Mouse (Mus musculus) kidney, embryonic 14.5 days (tissue): Measurements from ENCODE around the gene Sik1. TPM values are rescaled to one million over a fixed set of nuclear protein-coding genes. Genes with fewer than 3 reads are reported as not detected.

Experiments
- ATAC-seq: fragments of 200-750 bp; cut with Nextera tagmentation; 2 replicates; pipeline ENCODE4 v1.8.0; 2017; ENCODE audit warnings: moderate number of reproducible peaks, mild to moderate bottlenecking, moderate TSS enrichment, moderate library complexity; ENCODE audit not compliant: low FRiP score, low TSS enrichment
- H3K27ac ChIP-seq: fragments of 300-500 bp; sonication (generic); 2 replicates; pipeline ENCODE4 v1.5.1; 2014; ENCODE audit warnings: low read depth, mild to moderate bottlenecking, low read length, moderate library complexity, mixed read lengths
- H3K27me3 ChIP-seq: fragments of 300-500 bp; sonication (generic); 2 replicates; pipeline ENCODE4 v1.6.1; 2014; ENCODE audit warnings: mild to moderate bottlenecking, low read length; ENCODE audit not compliant: control insufficient read depth, insufficient read depth
- H3K36me3 ChIP-seq: fragments of 300-500 bp; sonication (generic); 2 replicates; pipeline ENCODE4 v1.6.1; 2014; ENCODE audit warnings: low read length, mixed read lengths; ENCODE audit not compliant: control insufficient read depth, insufficient read depth
- H3K4me1 ChIP-seq: fragments of 300-500 bp; sonication (generic); 2 replicates; pipeline ENCODE4 v1.6.1; 2014; ENCODE audit warnings: low read length, mixed read lengths; ENCODE audit not compliant: control insufficient read depth, insufficient read depth
- H3K4me2 ChIP-seq: fragments of 300-500 bp; sonication (generic); replicated peaks from 2 replicates; pipeline ENCODE4 v1.6.1; 2014; ENCODE audit warnings: low read depth, mild to moderate bottlenecking, low read length
- H3K4me3 ChIP-seq: fragments of 300-500 bp; sonication (generic); 2 replicates; pipeline ENCODE4 v1.5.1; 2014; ENCODE audit warnings: mild to moderate bottlenecking, low read length
- H3K9ac ChIP-seq: fragments of 300-500 bp; sonication (generic); 2 replicates; pipeline ENCODE4 v1.6.1; 2014; ENCODE audit warnings: low read depth, mild to moderate bottlenecking, low read length, moderate library complexity
- H3K9me3 ChIP-seq: fragments of 300-500 bp; sonication (generic); 2 replicates; pipeline ENCODE4 v1.6.1; 2016; ENCODE audit warnings: low read length; ENCODE audit not compliant: control insufficient read depth
- WGBS: fragments of 180-500 bp; shearing (Covaris S2); extraction: QIAGEN DNeasy Blood & Tissue Kit; methylation state at CpG from one replicate; pipeline ENCODE4 v1.1.7; 2014; 5-methylcytosine and 5-hydroxymethylcytosine counted together
- polyA plus RNA-seq: library from polyadenylated mRNA; unstranded; fragments of >200 nt; fragmentation: Nextera tagmentation; extraction: Ambion mirVana; gene quantifications from 2 replicates; pipeline ENCODE4 v1.2.1, GENCODE M21; 2014

Sik1 gene
- polyA plus RNA-seq, 1 experiment from 2014 or later = 17.3 TPM

GRCm38 (mm10) chr17:31852782-31853447 lies 2.7 kb downstream of the Sik1 start:
- Histone ChIP-seq H3K36me3 (peaks cover 36% of the 10 kb centered on the region), H3K4me2 (peak overlapping the region; percentile 89), H3K4me1 (peaks cover 34% of the 10 kb centered on the region), H3K9me3 (no peaks in the 10 kb centered on the region), H3K27ac (peak overlapping the region; percentile 47; the same call in 1 of the 2 replicates), H3K27me3 (no peaks in the 10 kb centered on the region), H3K9ac (peak overlapping the region; percentile 45), H3K4me3 (peak overlapping the region; percentile 98; the same call in 1 of the 2 replicates)
- ATAC-seq = no peak
- WGBS = 51% methylated on average over 12 of the region's 12 CpGs

GRCm38 (mm10) chr17:31851816-31852476 lies 3.7 kb downstream of the Sik1 start:
- Histone ChIP-seq H3K9ac (no peak overlapping the region), H3K4me2 (no peak overlapping the region), H3K4me3 (no peak overlapping the region), H3K27me3 (no peaks in the 10 kb centered on the region), H3K27ac (no peak overlapping the region), H3K36me3 (peaks cover 46% of the 10 kb centered on the region), H3K9me3 (no peaks in the 10 kb centered on the region), H3K4me1 (peaks cover 27% of the 10 kb centered on the region)
- no peak for ATAC-seq
- WGBS = 93% methylated on average over 6 of the region's 6 CpGs

GRCm38 (mm10) chr17:31850457-31850980 lies 5.1 kb downstream of the Sik1 start:
- H3K27me3 ChIP-seq = no peaks in the 10 kb centered on the region
- no peak overlapping the region for H3K4me2 ChIP-seq
- ATAC-seq = no peak
- no peak overlapping the region for H3K9ac ChIP-seq
- no peak overlapping the region for H3K4me3 ChIP-seq
- peaks cover 21% of the 10 kb centered on the region; the same call in 1 of the 2 replicates for H3K4me1 ChIP-seq
- no peaks in the 10 kb centered on the region for H3K9me3 ChIP-seq
- whole genome bisulfite sequencing = 90% methylated on average over 17 of the region's 17 CpGs
- peaks cover 60% of the 10 kb centered on the region for H3K36me3 ChIP-seq
- H3K27ac ChIP-seq = no peak overlapping the region

- ATAC-seq = no peak
- no peak overlapping the region for H3K4me2 ChIP-seq
- WGBS = 81% methylated on average over 13 of the region's 13 CpGs
Measured at GRCm38 (mm10) chr17:31846970-31847369, 8.6 kb downstream of the Sik1 start.

GRCm38 (mm10) chr17:31846352-31846751 lies 9.3 kb downstream of the Sik1 start:
- no peaks in the 10 kb centered on the region for H3K27me3 ChIP-seq
- peaks cover 77% of the 10 kb centered on the region for H3K36me3 ChIP-seq
- no peak for ATAC-seq
- H3K9me3 ChIP-seq = no peaks in the 10 kb centered on the region
- no peak overlapping the region for H3K4me3 ChIP-seq
- H3K4me2 ChIP-seq = no peak overlapping the region
- H3K9ac ChIP-seq = no peak overlapping the region
- H3K27ac ChIP-seq = no peak overlapping the region
- WGBS = 76% methylated on average over 9 of the region's 9 CpGs
- H3K4me1 ChIP-seq = no peaks in the 10 kb centered on the region

More at GRCm38 (mm10) chr17:31846970-31847369, 8.6 kb downstream of the Sik1 start:
- no peaks in the 10 kb centered on the region for H3K27me3 ChIP-seq
- H3K9ac ChIP-seq = no peak overlapping the region
- no peaks in the 10 kb centered on the region for H3K9me3 ChIP-seq
- H3K27ac ChIP-seq = no peak overlapping the region
- no peak overlapping the region for H3K4me3 ChIP-seq
- peaks cover 3% of the 10 kb centered on the region; the same call in 1 of the 2 replicates for H3K4me1 ChIP-seq
- H3K36me3 ChIP-seq = peaks cover 79% of the 10 kb centered on the region

GRCm38 (mm10) chr17:31843891-31844290 lies 11.7 kb downstream of the Sik1 start:
- Histone ChIP-seq H3K4me2 (no peak overlapping the region), H3K9me3 (no peaks in the 10 kb centered on the region), H3K27ac (no peak overlapping the region), H3K27me3 (no peaks in the 10 kb centered on the region), H3K4me3 (no peak overlapping the region), H3K36me3 (peaks cover 53% of the 10 kb centered on the region), H3K4me1 (no peaks in the 10 kb centered on the region), H3K9ac (no peak overlapping the region)
- ATAC-seq = no peak
- WGBS = 81% methylated on average over 1 of the region's 1 CpGs

GRCm38 (mm10) chr17:31842930-31843822 lies 12.4 kb downstream of the Sik1 start:
- Histone ChIP-seq H3K4me2 (no peak overlapping the region), H3K27ac (no peak overlapping the region), H3K36me3 (peaks cover 45% of the 10 kb centered on the region), H3K27me3 (no peaks in the 10 kb centered on the region), H3K9ac (no peak overlapping the region), H3K4me3 (no peak overlapping the region), H3K9me3 (no peaks in the 10 kb centered on the region), H3K4me1 (no peaks in the 10 kb centered on the region)
- 86% methylated on average over 12 of the region's 12 CpGs for WGBS
- no peak for ATAC-seq

GRCm38 (mm10) chr17:31841842-31842611 lies 13.6 kb downstream of the Sik1 start:
- no peaks in the 10 kb centered on the region for H3K4me1 ChIP-seq
- no peak overlapping the region for H3K9ac ChIP-seq
- no peaks in the 10 kb centered on the region for H3K27me3 ChIP-seq
- no peak overlapping the region for H3K4me3 ChIP-seq
- H3K36me3 ChIP-seq = peaks cover 34% of the 10 kb centered on the region
- WGBS = 64% methylated on average over 18 of the region's 18 CpGs
- H3K27ac ChIP-seq = peak overlapping the region; percentile 3; the same call in 1 of the 2 replicates
- no peaks in the 10 kb centered on the region for H3K9me3 ChIP-seq
- no peak for ATAC-seq
- no peak overlapping the region for H3K4me2 ChIP-seq
